Mouse (Mus musculus): Measurements from ENCODE around the gene Adh1. TPM values are rescaled to one million over a fixed set of nuclear protein-coding genes. Genes with fewer than 3 reads are reported as not detected.

The Adh1 gene
- polyA plus RNA-seq, 1 experiment from 2014 or later = 396 TPM

DNA sequence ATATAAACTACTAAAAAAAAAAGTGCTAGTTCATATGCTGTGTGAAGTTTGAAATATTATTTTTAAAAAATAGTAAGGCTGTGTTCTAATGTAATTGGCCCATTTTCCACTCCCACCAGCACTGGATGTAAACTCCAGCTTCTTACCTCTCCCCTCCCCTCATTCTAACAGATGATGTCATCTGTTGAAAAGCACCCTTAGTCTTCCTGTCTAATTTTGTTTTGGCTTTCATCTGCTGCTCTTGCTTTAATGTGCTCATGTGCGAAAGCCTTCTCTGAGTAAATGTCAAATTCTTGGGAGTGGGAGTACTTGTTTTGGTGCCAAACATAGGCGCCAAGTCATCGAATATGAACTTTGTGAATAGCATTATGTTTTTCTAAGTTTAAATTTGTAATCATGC, 3.9 kb downstream of the Adh1 start:
- ATAC-seq = no peak
- Histone ChIP-seq H3K4me3 (replicated peaks) (no peak overlapping the region), H3K27ac (no peak overlapping the region), H3K4me2 (replicated peaks) (no peak overlapping the region), H3K4me1 (replicated peaks) (no peaks in the 10 kb centered on the region), H3K9ac (no peak overlapping the region), H3K9me3 (no peaks in the 10 kb centered on the region), H3K36me3 (no peaks in the 10 kb centered on the region), H3K27me3 (replicated peaks) (no peaks in the 10 kb centered on the region)
- 73% methylated on average over 3 of the region's 3 CpGs for WGBS

- Histone ChIP-seq H3K27ac (no peak overlapping the region), H3K9me3 (no peaks in the 10 kb centered on the region), H3K36me3 (no peaks in the 10 kb centered on the region), H3K27me3 (replicated peaks) (no peaks in the 10 kb centered on the region), H3K4me1 (replicated peaks) (no peaks in the 10 kb centered on the region), H3K4me2 (replicated peaks) (no peak overlapping the region), H3K4me3 (replicated peaks) (no peak overlapping the region), H3K9ac (no peak overlapping the region)
- WGBS = 24% methylated on average over 1 of the region's 1 CpGs
- ATAC-seq = no peak
These were observed 9.7 kb downstream of the Adh1 start for GRCm38 (mm10) chr3:138270507-138270906.

- Histone ChIP-seq H3K9me3 (no peaks in the 10 kb centered on the region), H3K4me1 (replicated peaks) (no peaks in the 10 kb centered on the region), H3K4me2 (replicated peaks) (no peak overlapping the region), H3K27me3 (replicated peaks) (no peaks in the 10 kb centered on the region), H3K9ac (no peak overlapping the region), H3K36me3 (no peaks in the 10 kb centered on the region), H3K27ac (no peak overlapping the region), H3K4me3 (replicated peaks) (no peak overlapping the region)
- WGBS = 54% methylated on average over 2 of the region's 2 CpGs
- ATAC-seq = no peak
These were observed 10.5 kb downstream of the Adh1 start for GRCm38 (mm10) chr3:138271297-138271696.

DNA sequence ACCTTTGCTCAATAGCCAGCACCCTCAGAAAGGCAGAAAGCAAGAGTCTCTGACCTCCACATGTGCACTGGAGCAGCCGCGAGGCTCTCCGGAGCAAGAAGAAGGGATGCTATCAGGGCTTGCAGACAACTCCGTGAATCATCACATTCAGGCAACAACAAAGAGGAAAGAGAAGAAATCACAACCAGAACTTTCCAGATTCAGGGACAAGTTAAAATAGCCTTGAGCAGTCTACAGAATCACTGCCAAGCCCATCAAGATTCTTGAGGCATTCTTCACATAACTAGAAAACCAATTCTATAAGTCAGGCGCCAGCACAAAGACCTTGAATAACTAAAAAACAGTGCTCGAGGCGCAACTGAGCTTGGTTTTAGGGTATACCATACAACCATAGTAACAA, 12.3 kb downstream of the Adh1 start:
- no peak overlapping the region for H3K4me2 ChIP-seq (replicated peaks)
- H3K4me1 ChIP-seq (replicated peaks) = peaks cover 8% of the 10 kb centered on the region; the same call in 1 of the 2 replicates
- H3K27ac ChIP-seq = no peak overlapping the region
- no peaks in the 10 kb centered on the region for H3K9me3 ChIP-seq
- H3K36me3 ChIP-seq = no peaks in the 10 kb centered on the region
- no peaks in the 10 kb centered on the region for H3K27me3 ChIP-seq (replicated peaks)
- no peak overlapping the region for H3K9ac ChIP-seq
- H3K4me3 ChIP-seq (replicated peaks) = no peak overlapping the region
- no peak for ATAC-seq
- WGBS = 87% methylated on average over 7 of the region's 7 CpGs

GRCm38 (mm10) chr3:138275100-138275499, 14.3 kb downstream of the Adh1 start:
- no peak overlapping the region for H3K27ac ChIP-seq
- H3K27me3 ChIP-seq (replicated peaks) = no peaks in the 10 kb centered on the region
- 55% methylated on average over 3 of the region's 3 CpGs for WGBS
- no peaks in the 10 kb centered on the region for H3K9me3 ChIP-seq
- H3K9ac ChIP-seq = no peak overlapping the region
- peaks cover 8% of the 10 kb centered on the region; the same call in 1 of the 2 replicates for H3K4me1 ChIP-seq (replicated peaks)
- no peak for ATAC-seq
- no peak overlapping the region for H3K4me2 ChIP-seq (replicated peaks)
- no peaks in the 10 kb centered on the region for H3K36me3 ChIP-seq
- H3K4me3 ChIP-seq (replicated peaks) = no peak overlapping the region

DNA sequence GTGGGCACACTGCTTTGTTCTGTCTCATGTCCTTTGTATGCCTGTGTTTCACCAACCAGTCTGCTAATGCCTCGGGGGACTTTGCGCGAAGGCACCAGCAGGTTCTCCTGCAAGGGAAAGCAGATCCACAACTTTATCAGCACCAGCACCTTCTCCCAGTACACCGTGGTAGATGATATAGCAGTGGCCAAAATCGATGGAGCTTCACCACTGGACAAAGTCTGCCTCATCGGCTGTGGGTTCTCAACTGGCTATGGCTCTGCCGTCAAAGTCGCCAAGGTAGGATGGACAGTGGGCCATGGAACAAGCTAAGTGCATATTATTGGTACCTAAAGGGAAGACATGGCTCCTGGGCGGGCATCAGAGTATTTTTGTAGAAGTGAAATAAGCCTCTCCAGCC, 21.8 kb downstream of the Adh1 start:
- Histone ChIP-seq H3K4me3 (replicated peaks) (no peak overlapping the region), H3K27ac (no peak overlapping the region), H3K4me1 (replicated peaks) (peaks cover 1% of the 10 kb centered on the region; the same call in 1 of the 2 replicates), H3K9ac (no peak overlapping the region), H3K4me2 (replicated peaks) (no peak overlapping the region), H3K9me3 (no peaks in the 10 kb centered on the region), H3K27me3 (replicated peaks) (no peaks in the 10 kb centered on the region), H3K36me3 (no peaks in the 10 kb centered on the region)
- WGBS = 95% methylated on average over 9 of the region's 9 CpGs
- no peak for ATAC-seq

GRCm38 (mm10) chr3:138283831-138284230, 23.0 kb downstream of the Adh1 start:
- Histone ChIP-seq H3K36me3 (no peaks in the 10 kb centered on the region), H3K27ac (no peak overlapping the region), H3K27me3 (replicated peaks) (no peaks in the 10 kb centered on the region), H3K4me2 (replicated peaks) (no peak overlapping the region), H3K4me3 (replicated peaks) (no peak overlapping the region), H3K9ac (no peak overlapping the region), H3K4me1 (replicated peaks) (no peaks in the 10 kb centered on the region), H3K9me3 (no peaks in the 10 kb centered on the region)
- no peak for ATAC-seq
- 90% methylated on average over 1 of the region's 1 CpGs for WGBS

- Histone ChIP-seq H3K9ac (no peak overlapping the region), H3K27ac (no peak overlapping the region), H3K9me3 (no peaks in the 10 kb centered on the region), H3K27me3 (replicated peaks) (no peaks in the 10 kb centered on the region), H3K36me3 (no peaks in the 10 kb centered on the region), H3K4me3 (replicated peaks) (no peak overlapping the region), H3K4me2 (replicated peaks) (no peak overlapping the region), H3K4me1 (replicated peaks) (no peaks in the 10 kb centered on the region)
- 91% methylated on average over 7 of the region's 7 CpGs for WGBS
- ATAC-seq = no peak
These were observed 25.2 kb downstream of the Adh1 start for GRCm38 (mm10) chr3:138285986-138286385.

DNA sequence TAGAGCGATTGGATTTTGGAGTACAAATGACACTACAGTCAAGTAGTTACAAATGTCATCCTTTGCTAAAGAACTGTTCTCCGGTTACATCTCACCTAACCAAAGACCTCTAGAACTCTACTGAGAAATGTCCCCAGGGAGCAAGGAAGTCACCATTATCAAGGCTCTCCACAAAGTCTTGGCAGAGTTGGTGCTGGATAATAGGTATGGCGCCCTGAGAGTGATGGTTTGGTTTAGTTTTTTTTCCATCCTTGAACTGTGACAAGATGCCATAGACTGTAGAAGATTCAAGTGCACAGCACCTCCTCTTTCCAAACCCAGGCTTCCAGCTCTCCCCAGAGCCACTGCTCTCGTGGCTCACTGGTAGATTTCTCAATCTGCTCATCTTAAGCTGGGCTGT, 26.9 kb downstream of the Adh1 start:
- 88% methylated on average over 4 of the region's 4 CpGs for WGBS
- Histone ChIP-seq H3K4me2 (replicated peaks) (no peak overlapping the region), H3K36me3 (no peaks in the 10 kb centered on the region), H3K4me3 (replicated peaks) (no peak overlapping the region), H3K9ac (no peak overlapping the region), H3K27me3 (replicated peaks) (no peaks in the 10 kb centered on the region), H3K27ac (no peak overlapping the region), H3K9me3 (no peaks in the 10 kb centered on the region), H3K4me1 (replicated peaks) (no peaks in the 10 kb centered on the region)
- no peak for ATAC-seq

- Histone ChIP-seq H3K27ac (no peak overlapping the region), H3K9me3 (no peaks in the 10 kb centered on the region), H3K4me2 (replicated peaks) (no peak overlapping the region), H3K4me3 (replicated peaks) (no peak overlapping the region), H3K27me3 (replicated peaks) (no peaks in the 10 kb centered on the region), H3K9ac (no peak overlapping the region), H3K4me1 (replicated peaks) (no peaks in the 10 kb centered on the region), H3K36me3 (no peaks in the 10 kb centered on the region)
- 79% methylated on average over 2 of the region's 2 CpGs for WGBS
- ATAC-seq = no peak
These were observed 29.9 kb downstream of the Adh1 start for GRCm38 (mm10) chr3:138290672-138291071.

DNA sequence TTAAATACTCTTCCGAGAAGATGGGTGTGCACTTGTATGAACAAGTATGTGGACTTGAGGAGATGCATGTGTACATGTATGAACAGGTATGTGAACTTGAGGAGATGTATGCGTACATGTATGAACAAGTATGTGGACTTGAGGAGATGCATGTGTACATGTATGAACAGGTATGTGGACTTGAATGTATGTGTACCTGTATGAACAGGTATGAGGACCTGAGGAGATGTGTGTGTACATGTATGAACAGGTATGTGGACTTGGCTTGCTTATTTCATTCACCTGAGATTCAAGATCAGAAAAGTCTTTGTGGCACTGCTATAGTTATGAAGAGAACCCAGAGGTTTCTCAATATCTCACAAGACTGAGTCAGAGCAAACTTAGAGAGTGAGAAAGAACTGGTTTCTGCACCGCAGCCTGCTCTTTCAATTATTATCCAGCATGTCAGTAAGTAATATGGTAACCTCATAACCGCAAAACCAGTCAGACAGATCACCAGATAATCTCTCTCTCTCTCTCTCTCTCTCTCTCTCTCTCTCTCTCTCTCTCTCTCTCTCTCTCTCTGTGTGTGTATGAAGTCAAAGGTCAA, 30.8 kb downstream of the Adh1 start:
- ATAC-seq = no peak
- H3K4me2 ChIP-seq (replicated peaks) = no peak overlapping the region
- no peak overlapping the region for H3K9ac ChIP-seq
- no peak overlapping the region for H3K27ac ChIP-seq
- H3K9me3 ChIP-seq = no peaks in the 10 kb centered on the region
- no peaks in the 10 kb centered on the region for H3K36me3 ChIP-seq
- H3K4me3 ChIP-seq (replicated peaks) = no peak overlapping the region
- no peaks in the 10 kb centered on the region for H3K27me3 ChIP-seq (replicated peaks)
- H3K4me1 ChIP-seq (replicated peaks) = no peaks in the 10 kb centered on the region
- 90% methylated on average over 4 of the region's 4 CpGs for WGBS

DNA sequence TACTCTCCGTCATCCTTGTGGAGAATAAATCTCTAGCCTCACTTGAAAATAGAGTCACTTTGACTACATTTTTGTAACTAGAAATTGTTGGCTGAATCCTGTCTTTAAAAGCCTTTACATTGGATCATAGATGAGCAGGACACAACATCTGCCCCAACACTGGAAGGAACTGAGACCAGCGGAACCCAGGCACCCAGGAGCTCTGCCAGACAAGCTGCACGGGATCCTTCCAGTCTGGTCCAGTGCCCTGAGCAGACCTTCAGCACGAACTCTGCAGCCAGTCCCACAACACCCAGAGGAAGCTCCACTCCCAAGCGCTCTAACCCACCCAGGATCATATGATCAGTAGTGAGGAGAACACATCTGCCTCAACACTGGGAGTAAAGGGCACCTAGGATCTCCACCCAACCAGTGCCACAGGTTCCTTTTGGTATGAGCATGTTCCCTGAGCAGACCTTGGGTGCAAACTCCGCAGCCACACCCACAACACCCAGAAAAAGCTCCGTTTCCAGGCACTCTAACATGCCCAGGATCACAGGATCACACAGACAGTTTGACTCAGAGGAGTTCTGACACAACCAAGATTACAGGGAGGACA, 32.6 kb downstream of the Adh1 start:
- H3K4me2 ChIP-seq (replicated peaks) = no peak overlapping the region
- no peaks in the 10 kb centered on the region for H3K27me3 ChIP-seq (replicated peaks)
- no peak overlapping the region for H3K4me3 ChIP-seq (replicated peaks)
- no peak overlapping the region for H3K27ac ChIP-seq
- no peaks in the 10 kb centered on the region for H3K9me3 ChIP-seq
- H3K9ac ChIP-seq = no peak overlapping the region
- H3K36me3 ChIP-seq = no peaks in the 10 kb centered on the region
- no peaks in the 10 kb centered on the region for H3K4me1 ChIP-seq (replicated peaks)
- WGBS = 80% methylated on average over 7 of the region's 7 CpGs
- ATAC-seq = peak; percentile 88

- Histone ChIP-seq H3K27ac (no peak overlapping the region), H3K27me3 (replicated peaks) (no peaks in the 10 kb centered on the region), H3K9me3 (no peaks in the 10 kb centered on the region), H3K4me1 (replicated peaks) (peaks cover 15% of the 10 kb centered on the region), H3K9ac (no peak overlapping the region), H3K36me3 (no peaks in the 10 kb centered on the region), H3K4me2 (replicated peaks) (no peak overlapping the region), H3K4me3 (replicated peaks) (no peak overlapping the region)
- no peak for ATAC-seq
- 87% methylated on average over 9 of the region's 9 CpGs for WGBS
These were observed 39.3 kb downstream of the Adh1 start for GRCm38 (mm10) chr3:138300130-138300529.
